Mouse (Mus musculus): ENCODE measurements around the gene Dkk3. TPM values are rescaled to one million over a fixed set of nuclear protein-coding genes. Genes with fewer than 3 reads are reported as not detected.

Dkk3 gene
- polyA plus RNA-seq, 1 experiment from 2014 or later: 30.2 TPM

DNA sequence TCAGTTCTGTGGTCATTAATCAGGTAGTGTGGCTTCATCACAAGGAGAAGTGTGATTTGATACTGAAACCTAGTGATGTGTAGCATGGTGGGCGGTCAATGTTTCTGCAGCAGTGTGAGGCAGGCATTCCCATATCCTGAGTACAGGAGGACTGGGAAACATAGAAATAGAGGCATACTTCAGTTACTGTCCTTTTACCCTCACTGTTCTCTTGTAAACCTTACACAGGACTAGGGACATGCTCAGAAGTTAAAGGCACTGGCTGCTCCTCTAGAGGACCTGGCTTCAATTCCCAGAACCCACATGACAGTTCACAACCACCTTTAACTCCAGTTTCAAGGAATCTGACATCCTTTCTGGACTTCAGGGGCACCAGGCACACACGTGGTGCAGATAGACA lies 72.7 kb downstream of the Dkk3 start:
- WGBS: 86% methylated on average over 2 of the region's 2 CpGs
- Histone ChIP-seq H3K27me3 (no peaks in the 10 kb centered on the region), H3K9ac (no peak overlapping the region), H3K4me3 (no peak overlapping the region), H3K4me2 (replicated peaks) (no peak overlapping the region), H3K36me3 (peaks cover 41% of the 10 kb centered on the region), H3K9me3 (replicated peaks) (no peaks in the 10 kb centered on the region), H3K4me1 (no peaks in the 10 kb centered on the region), H3K27ac (no peak overlapping the region)
- ATAC-seq (ENCODE audit: low FRiP score): no peak

DNA sequence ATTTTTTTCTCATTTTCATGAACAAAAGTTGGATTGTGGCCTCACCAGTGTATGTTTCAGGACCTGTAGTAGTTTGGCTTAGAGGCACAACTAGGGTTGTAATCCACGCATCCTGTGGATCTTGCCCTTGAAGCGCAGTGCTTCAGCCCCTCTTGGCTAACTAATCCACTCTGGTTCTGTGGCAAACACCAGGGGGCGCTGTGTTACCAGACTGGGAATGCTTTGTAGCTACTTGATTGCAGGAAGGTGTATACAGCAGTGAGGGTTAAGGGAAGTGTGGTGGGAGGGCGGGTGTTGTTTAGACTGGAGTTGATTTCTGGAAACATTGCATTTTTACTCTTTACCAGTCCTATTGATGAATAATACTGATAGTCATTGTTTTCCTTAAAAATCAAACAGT lies 73.8 kb downstream of the Dkk3 start:
- Histone ChIP-seq H3K9me3 (replicated peaks) (no peaks in the 10 kb centered on the region), H3K9ac (no peak overlapping the region), H3K36me3 (peaks cover 36% of the 10 kb centered on the region), H3K27me3 (no peaks in the 10 kb centered on the region), H3K4me1 (no peaks in the 10 kb centered on the region), H3K27ac (no peak overlapping the region), H3K4me3 (no peak overlapping the region), H3K4me2 (replicated peaks) (no peak overlapping the region)
- no peak for ATAC-seq (ENCODE audit: low FRiP score)
- WGBS: 41% methylated on average over 4 of the region's 4 CpGs

DNA sequence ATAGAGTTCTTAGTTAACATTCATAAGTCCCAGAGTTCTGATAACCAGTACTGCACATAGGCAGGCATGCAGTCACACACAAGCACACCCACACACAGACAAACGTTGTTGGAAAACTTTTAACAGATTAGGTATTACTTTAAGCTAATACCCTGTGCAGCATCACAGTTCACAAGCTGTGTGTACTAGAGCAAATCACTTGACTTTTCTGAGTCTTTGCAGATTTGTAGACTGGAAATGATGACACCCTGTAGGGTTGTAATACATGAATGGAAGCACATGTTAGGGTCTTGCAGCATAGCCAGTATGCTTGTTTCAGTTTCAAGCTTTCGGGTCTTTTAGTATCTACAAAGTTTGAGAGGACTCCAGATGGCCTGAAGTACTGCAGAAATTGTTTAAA lies 74.6 kb downstream of the Dkk3 start:
- H3K27ac ChIP-seq: no peak overlapping the region
- ATAC-seq (ENCODE audit: low FRiP score): no peak
- 98% methylated on average over 2 of the region's 2 CpGs for WGBS
- H3K4me3 ChIP-seq: no peak overlapping the region
- no peaks in the 10 kb centered on the region for H3K4me1 ChIP-seq
- H3K27me3 ChIP-seq: no peaks in the 10 kb centered on the region
- no peaks in the 10 kb centered on the region for H3K9me3 ChIP-seq (replicated peaks)
- no peak overlapping the region for H3K4me2 ChIP-seq (replicated peaks)
- H3K9ac ChIP-seq: no peak overlapping the region
- peaks cover 35% of the 10 kb centered on the region for H3K36me3 ChIP-seq

DNA sequence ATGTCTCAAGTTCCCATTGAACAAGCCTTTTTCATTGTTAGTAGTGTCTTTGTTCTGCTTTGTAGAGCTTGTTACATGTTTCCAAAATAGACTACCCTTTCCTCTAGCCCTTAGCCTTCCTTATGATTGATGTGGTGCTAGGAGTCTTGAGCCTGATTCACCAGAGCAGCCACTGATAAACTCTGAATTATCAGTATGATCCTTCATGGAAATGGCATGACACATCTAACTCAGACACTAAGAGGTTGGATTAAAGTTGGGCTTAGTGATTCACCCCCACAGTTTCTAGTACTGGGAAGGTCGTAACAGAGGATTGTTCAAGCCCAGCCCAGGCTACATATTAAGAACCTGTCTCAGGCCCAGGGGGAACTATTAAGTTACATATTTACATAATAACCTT lies 76.2 kb downstream of the Dkk3 start:
- H3K9ac ChIP-seq: no peak overlapping the region
- WGBS: 83% methylated on average over 1 of the region's 1 CpGs
- no peak for ATAC-seq (ENCODE audit: low FRiP score)
- no peaks in the 10 kb centered on the region for H3K27me3 ChIP-seq
- H3K36me3 ChIP-seq: peaks cover 33% of the 10 kb centered on the region
- no peak overlapping the region for H3K27ac ChIP-seq
- no peaks in the 10 kb centered on the region for H3K4me1 ChIP-seq
- H3K4me2 ChIP-seq (replicated peaks): no peak overlapping the region
- no peak overlapping the region for H3K4me3 ChIP-seq
- no peaks in the 10 kb centered on the region for H3K9me3 ChIP-seq (replicated peaks)

DNA sequence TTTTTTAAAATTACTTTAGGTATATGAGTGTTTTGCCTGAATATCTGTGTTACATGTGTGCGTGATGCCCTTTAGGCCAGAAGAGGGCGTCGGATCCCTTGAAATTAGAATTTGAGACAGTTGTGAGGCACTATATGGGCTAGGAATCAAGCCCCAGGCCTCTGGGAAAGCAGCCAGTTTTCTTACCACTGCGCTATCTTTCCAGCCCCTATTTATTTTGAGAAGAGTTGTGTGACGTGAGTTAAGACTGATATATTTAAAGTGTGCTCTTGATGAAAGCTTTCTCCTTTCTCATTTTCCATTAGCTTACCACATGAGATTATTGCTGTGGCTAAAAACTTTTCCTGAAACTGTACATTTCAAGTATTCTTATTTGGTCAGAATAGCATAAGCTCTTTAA lies 84.0 kb downstream of the Dkk3 start:
- 89% methylated on average over 5 of the region's 5 CpGs for WGBS

More for the DNA sequence above, 84.0 kb downstream of the Dkk3 start:
- no peak overlapping the region for H3K27ac ChIP-seq
- ATAC-seq (ENCODE audit: low FRiP score): no peak
- H3K36me3 ChIP-seq: peaks cover 33% of the 10 kb centered on the region
- no peaks in the 10 kb centered on the region for H3K4me1 ChIP-seq
- H3K4me2 ChIP-seq (replicated peaks): no peak overlapping the region
- H3K4me3 ChIP-seq: no peak overlapping the region
- H3K27me3 ChIP-seq: no peaks in the 10 kb centered on the region
- H3K9me3 ChIP-seq (replicated peaks): no peaks in the 10 kb centered on the region
- no peak overlapping the region for H3K9ac ChIP-seq

Other genes with a start within 250 kb of the Dkk3 start
- 110 and 111 TPM in 2 replicates for gene Usp47, start 135.6 kb downstream of the Dkk3 start, polyA plus RNA-seq (2016; fragmentation: Nextera tagmentation; extraction: Ambion mirVana)
- gene Mical2, start 66.8 kb upstream of the Dkk3 start, polyA plus RNA-seq (2016; fragmentation: Nextera tagmentation; extraction: Ambion mirVana): 1.6 and 2.3 TPM in 2 replicates

Measured in hindbrain, embryonic 12.5 days (tissue).